Mouse (Mus musculus) MEL (cell line): ENCODE data around the gene Tnrc18.

Experiments
- CTCF ChIP-seq, 3 experiments: IDR thresholded peaks in 2 of 3; conservative IDR thresholded peaks in 1 of 3; 2 replicates each; pipeline ENCODE4 v1.5.1; 2011 to 2012; ENCODE audit warnings: low read length in 3 of 3, low read depth in 2 of 3, mild to moderate bottlenecking in 2 of 3, improper control_type of control experiment in 1 of 3, inconsistent platforms in 1 of 3, mixed read lengths in 1 of 3, moderate library complexity in 1 of 3; ENCODE audit not compliant: control insufficient read depth in 1 of 3, insufficient read depth in 1 of 3, poor library complexity in 1 of 3, severe bottlenecking in 1 of 3
- E2F4 ChIP-seq: IDR thresholded peaks from 2 replicates; pipeline ENCODE4 v1.6.1; 2011; ENCODE audit warnings: low read depth, low read length, improper control_type of control experiment, borderline replicate concordance
- EP300 ChIP-seq, 2 experiments: IDR thresholded peaks; 2 replicates each; pipeline ENCODE4 v1.6.1; 2011; ENCODE audit warnings: improper control_type of control experiment in 2 of 2, low read length in 2 of 2, low read depth in 1 of 2, mild to moderate bottlenecking in 1 of 2
- ETS1 ChIP-seq: IDR thresholded peaks from 2 replicates; pipeline ENCODE4 v1.6.1; 2012; ENCODE audit warnings: low read depth, mild to moderate bottlenecking, inconsistent platforms, low read length, improper control_type of control experiment, moderate library complexity
- MAX ChIP-seq: IDR thresholded peaks from 2 replicates; pipeline ENCODE4 v1.6.1; 2011; ENCODE audit warnings: low read length, improper control_type of control experiment
- POLR2A ChIP-seq, 2 experiments: IDR thresholded peaks; 2 replicates each; pipeline ENCODE4 v1.6.1; 2011 to 2012; ENCODE audit warnings: low read length in 2 of 2, mild to moderate bottlenecking in 2 of 2, control low read depth in 1 of 2, improper control_type of control experiment in 1 of 2, low read depth in 1 of 2, moderate library complexity in 1 of 2; ENCODE audit not compliant: control insufficient read depth in 1 of 2, insufficient read depth in 1 of 2, poor library complexity in 1 of 2
- TBP ChIP-seq: IDR thresholded peaks from 2 replicates; pipeline ENCODE4 v1.8.0; 2011; ENCODE audit warnings: low read depth, low read length, improper control_type of control experiment
- USF1 ChIP-seq: IDR thresholded peaks from 2 replicates; pipeline ENCODE4 v1.6.1; 2014; ENCODE audit warnings: low read depth, mild to moderate bottlenecking, inconsistent platforms, low read length, improper control_type of control experiment, moderate library complexity
- USF2 ChIP-seq, 2 experiments: IDR thresholded peaks; 2 replicates each; pipeline ENCODE4 v1.6.1; 2011 to 2012; ENCODE audit warnings: improper control_type of control experiment in 2 of 2, low read length in 2 of 2, borderline replicate concordance in 1 of 2, inconsistent platforms in 1 of 2, low read depth in 1 of 2, mild to moderate bottlenecking in 1 of 2; ENCODE audit not compliant: insufficient read depth in 1 of 2
- ZMIZ1 ChIP-seq: IDR thresholded peaks from 2 replicates; pipeline ENCODE4 v1.6.1; 2012; ENCODE audit warnings: low read depth, mild to moderate bottlenecking, inconsistent platforms, low read length, improper control_type of control experiment, moderate library complexity

- no peak for TF ChIP-seq CTCF (IDR thresholded peaks at IDR 0.05 in 2 of 3, conservative IDR thresholded peaks at IDR 0.05 in 1 of 3; ENCODE audit: control insufficient read depth in 1 of 3, insufficient read depth in 1 of 3, low read depth in 2 of 3, low read length in 3 of 3, poor library complexity in 1 of 3, severe bottlenecking in 1 of 3)
- TF ChIP-seq USF1: no peak
- no peak for TF ChIP-seq E2F4
- no peak for TF ChIP-seq TBP
- TF ChIP-seq ZMIZ1: no peak
- TF ChIP-seq ETS1: no peak
- TF ChIP-seq POLR2A (IDR thresholded peaks at IDR 0.05; ENCODE audit: control insufficient read depth in 1 of 2, insufficient read depth in 1 of 2, low read depth in 1 of 2, low read length in 2 of 2, poor library complexity in 1 of 2): no peak
- TF ChIP-seq EP300 (IDR thresholded peaks at IDR 0.05; ENCODE audit: low read depth in 1 of 2, low read length in 2 of 2): no peak
- no peak for TF ChIP-seq MAX
- no peak for TF ChIP-seq USF2 (IDR thresholded peaks at IDR 0.05; ENCODE audit: borderline replicate concordance in 1 of 2, insufficient read depth in 1 of 2, low read depth in 1 of 2, low read length in 2 of 2)
These were observed 48.9 kb downstream of the Tnrc18 start for GRCm38 (mm10) chr5:142768352-142769267.
